Mouse (Mus musculus) forelimb bud, embryonic 11.5 days (tissue): ENCODE data around the gene Cdx2.

ENCODE experiments used
- DNase-seq: peaks from one replicate; pipeline ENCODE4 v3.0.0-alpha.2; 2012; ENCODE audit warnings: low read depth, low spot score

Gene Cdx2

GRCm38 (mm10) chr5:147293127-147293910, 13.8 kb downstream of the Cdx2 start:
- DNase-seq: peak; percentile 87

GRCm38 (mm10) chr5:147292506-147293120, 14.5 kb downstream of the Cdx2 start:
- DNase-seq: no peak

DNA sequence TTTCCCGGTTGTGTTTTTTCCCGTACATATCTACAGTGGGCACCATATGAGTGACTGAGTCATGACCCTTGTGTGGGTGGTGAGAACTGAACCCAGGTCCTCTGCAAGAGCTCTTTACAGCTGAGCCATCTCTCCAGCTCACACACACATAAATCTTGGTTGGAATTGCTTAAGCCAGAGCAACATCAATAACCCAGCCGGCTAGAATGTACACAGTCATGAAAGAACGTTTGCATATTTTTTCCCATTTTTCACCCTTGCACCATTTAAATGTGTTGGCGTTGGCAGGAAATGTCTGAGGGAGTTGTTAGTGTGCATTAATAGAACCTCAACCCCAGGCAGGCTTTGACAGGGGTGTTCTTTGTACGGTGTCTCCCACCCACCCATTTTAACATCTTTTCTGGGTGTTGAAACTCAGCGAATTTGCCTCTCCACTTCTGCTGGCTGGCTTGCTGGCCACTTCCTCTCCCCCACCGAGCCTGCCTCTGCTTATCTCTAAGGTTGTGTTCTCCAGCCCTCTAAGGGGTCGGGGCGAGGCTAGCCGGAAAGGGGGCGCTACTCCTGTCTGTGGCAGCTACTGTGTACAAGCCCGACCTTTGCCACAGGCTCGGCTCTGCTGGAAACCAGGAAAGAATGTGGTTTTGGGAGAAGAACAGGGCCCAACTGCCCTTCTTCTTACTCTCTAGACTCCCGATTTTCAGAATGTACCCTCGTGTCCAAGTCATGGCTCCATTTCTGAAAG, 15.1 kb downstream of the Cdx2 start:
- DNase-seq: no peak

GRCm38 (mm10) chr5:147284365-147284764, 22.7 kb downstream of the Cdx2 start:
- no peak for DNase-seq

GRCm38 (mm10) chr5:147277547-147277925, 29.5 kb downstream of the Cdx2 start:
- no peak for DNase-seq

- DNase-seq: no peak
Observed at GRCm38 (mm10) chr5:147276701-147277546, 30.1 kb downstream of the Cdx2 start.

GRCm38 (mm10) chr5:147275761-147276160, 31.3 kb downstream of the Cdx2 start:
- no peak for DNase-seq

- no peak for DNase-seq
Observed at GRCm38 (mm10) chr5:147274174-147275141, 32.6 kb downstream of the Cdx2 start.

GRCm38 (mm10) chr5:147272808-147273345, 34.2 kb downstream of the Cdx2 start:
- DNase-seq: no peak

DNA sequence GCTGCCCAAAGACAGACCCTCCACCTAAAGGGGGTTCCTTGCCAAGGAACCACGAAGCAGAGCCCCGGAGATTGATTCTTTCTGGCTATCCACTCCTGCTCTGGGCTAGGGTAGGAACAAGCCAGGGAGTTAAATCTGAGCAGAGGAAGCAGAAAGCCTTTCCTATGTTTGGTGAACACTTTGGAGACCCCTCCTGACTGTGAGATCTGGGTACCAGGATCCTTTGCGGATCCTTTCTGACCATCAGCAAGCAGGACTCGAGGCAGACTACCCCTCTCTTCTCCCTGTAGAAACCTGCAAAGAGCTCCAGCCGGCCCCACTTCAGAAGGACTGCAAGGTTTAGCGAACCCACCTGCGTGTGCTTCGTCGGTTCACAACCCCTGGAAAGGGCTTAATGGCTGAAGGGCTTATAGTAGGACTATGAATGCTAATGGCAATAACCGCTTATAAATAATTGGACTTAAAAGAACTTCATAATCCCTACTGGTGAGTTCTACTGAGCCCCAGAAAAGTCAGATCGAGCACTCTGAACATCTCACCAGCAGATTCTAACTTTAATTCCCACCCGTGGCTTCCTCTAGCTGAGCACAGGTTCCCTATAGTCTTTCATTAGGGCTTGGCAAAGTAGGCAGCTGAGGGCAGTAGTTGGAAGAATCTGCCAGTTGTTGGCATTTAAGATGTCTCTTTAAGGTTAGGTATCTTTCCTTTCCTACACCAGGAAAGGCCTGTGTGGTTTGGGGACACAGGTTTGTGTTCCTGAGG, 34.8 kb downstream of the Cdx2 start:
- no peak for DNase-seq

- DNase-seq: no peak
Observed at GRCm38 (mm10) chr5:147270673-147271655, 36.1 kb downstream of the Cdx2 start.

DNA sequence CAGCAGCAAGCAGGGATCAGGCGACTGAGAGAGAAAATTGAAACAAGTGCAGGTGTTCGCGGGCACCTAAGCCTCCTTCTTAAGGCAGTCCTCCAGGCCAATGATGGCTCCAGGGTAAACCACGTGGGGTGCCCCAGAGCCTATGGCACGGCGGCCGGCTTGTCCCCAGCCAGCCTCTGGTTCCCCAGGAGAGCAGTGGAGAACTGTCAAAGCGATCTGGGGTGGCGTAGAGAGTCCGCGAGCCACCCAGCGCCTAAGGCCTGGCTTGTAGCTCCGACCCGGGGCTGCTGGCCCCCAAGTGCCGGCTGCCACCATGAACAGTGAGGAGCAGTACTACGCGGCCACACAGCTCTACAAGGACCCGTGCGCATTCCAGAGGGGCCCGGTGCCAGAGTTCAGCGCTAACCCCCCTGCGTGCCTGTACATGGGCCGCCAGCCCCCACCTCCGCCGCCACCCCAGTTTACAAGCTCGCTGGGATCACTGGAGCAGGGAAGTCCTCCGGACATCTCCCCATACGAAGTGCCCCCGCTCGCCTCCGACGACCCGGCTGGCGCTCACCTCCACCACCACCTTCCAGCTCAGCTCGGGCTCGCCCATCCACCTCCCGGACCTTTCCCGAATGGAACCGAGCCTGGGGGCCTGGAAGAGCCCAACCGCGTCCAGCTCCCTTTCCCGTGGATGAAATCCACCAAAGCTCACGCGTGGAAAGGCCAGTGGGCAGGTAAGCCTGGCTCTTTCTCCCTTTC, 37.0 kb downstream of the Cdx2 start, which contains the start of gene Pdx1:
Pdx1 (plus strand) TSS at position 34 of the 747 bp plus-strand sequence.
- DNase-seq: no peak

GRCm38 (mm10) chr5:147269371-147269770, 37.7 kb downstream of the Cdx2 start:
- DNase-seq: no peak

GRCm38 (mm10) chr5:147268728-147269127, 38.3 kb downstream of the Cdx2 start:
- DNase-seq: no peak

GRCm38 (mm10) chr5:147267434-147267833, 39.6 kb downstream of the Cdx2 start:
- no peak for DNase-seq

DNA sequence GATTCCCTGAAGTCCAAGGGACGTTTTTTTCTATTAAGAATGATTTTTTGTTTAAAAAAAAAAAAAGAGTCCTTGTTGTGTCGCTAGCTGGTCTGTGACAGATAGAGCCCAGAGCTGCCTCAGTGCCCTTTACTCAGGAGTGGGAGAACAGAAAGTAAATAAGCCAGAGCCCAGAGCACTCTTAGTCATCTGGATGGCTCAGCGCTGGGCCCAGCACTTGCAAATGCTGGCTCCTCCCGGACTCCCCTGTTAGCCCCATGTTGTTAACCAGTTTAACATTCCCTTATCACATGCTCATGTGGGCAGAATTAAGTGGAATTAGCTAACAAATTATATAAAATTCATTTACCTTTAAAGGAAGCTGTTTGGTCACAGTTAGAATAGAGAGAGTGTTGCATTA, 43.1 kb downstream of the Cdx2 start:
- DNase-seq: no peak

DNA sequence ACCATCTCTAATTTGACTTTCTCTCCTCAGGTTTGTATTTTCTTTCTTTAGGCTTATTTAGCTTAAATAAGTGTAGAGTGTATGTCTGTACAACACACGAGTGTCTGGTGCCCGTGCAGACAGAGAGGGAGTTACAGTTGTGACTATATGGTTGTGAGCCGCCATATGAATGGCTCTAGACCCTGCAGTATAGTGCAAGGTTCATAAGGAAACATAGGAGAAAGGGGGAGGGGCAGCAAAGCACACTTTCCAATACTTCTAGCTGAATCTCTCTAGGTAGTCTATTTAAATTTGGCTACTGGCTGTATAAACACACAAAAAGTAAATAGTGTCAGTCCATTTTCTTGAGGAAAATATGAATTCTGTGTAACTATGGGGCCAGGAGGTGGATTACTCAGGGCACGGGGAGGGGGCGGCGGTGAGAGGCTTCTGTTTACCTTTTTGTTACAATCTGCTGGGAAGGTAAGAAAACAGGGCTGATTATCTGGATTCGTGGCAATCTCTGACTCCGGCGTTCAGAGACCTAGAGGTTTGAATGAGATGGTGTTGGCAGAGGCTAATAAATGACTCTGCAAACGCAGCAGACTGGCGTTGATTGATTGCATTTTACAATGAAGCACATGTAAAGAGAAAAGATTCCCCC, 45.0 kb downstream of the Cdx2 start:
- DNase-seq: no peak
